Mouse (Mus musculus): ENCODE measurements around the gene Akap1. TPM values are rescaled to one million over a fixed set of nuclear protein-coding genes. Genes with fewer than 3 reads are reported as not detected.

Akap1 gene
- polyA plus RNA-seq, 1 experiment: 32.2 TPM

DNA sequence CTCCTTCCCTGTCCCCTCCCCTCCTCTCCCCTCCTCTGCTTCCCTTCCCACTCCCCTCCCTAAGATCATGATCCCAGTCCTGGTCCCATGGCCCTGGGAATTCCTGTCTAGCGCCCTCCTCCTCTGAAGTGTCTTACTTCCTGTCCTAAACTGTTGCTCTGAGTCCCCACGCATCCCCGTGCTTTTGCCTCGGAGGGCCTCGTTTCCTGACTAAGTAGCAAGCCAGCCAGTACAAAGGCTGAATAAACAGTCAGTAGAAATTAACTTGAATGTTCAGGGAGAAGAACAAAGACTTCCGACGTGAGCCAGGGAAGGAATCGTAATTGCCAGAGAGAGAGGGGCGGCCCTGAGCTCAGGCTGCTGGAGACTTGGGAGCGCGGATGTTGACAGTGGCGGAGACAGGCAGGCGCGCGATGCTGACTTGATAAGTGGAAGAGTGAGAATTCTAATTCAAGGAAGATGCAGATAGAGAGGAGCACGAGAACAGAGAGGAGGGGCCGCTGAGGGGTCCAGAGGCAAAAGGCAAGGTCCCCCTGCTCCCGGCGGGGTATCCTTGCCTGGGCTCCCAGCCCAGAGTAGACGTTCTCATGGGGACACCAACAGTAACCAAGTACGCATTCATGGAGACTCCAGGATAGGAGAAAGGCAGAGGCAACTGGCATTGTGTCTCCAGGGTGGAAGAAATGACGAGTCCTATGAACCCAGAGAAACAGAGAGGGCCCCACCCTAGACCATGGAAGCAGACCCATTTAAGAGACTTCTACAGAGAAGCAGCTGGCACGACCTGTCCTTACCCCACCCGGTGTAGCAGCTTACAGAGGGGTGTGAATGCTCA lies 43.4 kb downstream of the Akap1 start:
- peak; percentile 30 for DNase-seq
- no peak for TF ChIP-seq POLR2A (IDR thresholded peaks at IDR 0.05; ENCODE audit: borderline replicate concordance, extremely low read depth, low read depth, low read length)
- H3K4me3 ChIP-seq (replicated peaks; ENCODE audit: extremely low read depth, low read depth, low read length): no peak overlapping the region
- peaks cover 6% of the 10 kb centered on the region; the same call in 1 of the 2 replicates for H3K4me1 ChIP-seq (ENCODE audit: control insufficient read depth, insufficient read depth, low read length)
- WGBS: 14% methylated on average over 24 of the region's 24 CpGs

DNA sequence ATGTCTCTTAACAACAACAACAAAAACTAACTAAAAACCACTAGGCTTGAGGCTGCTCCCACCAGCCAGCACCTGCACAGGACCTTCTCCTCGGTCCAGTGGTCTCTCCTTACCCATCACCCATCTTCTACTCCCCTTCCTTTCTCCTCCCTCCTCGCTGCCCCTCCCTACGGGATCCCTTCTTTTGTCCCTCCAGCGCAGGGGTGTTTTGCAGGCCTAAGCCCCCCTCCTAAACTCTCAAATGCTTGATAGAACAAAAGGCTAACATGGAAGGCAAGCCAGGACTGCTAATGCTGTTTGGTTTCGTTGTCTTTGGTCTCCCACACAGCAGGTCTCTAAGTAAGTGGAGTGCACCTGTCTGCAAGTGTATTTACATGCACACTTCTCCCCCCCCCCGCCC lies 44.1 kb downstream of the Akap1 start:
- no peak for DNase-seq
- TF ChIP-seq POLR2A (IDR thresholded peaks at IDR 0.05; ENCODE audit: borderline replicate concordance, extremely low read depth, low read depth, low read length) (no peak), CTCF (IDR thresholded peaks at IDR 0.05; ENCODE audit: insufficient read depth, low read length) (no peak)
- Histone ChIP-seq H3K4me1 (ENCODE audit: control insufficient read depth, insufficient read depth, low read length) (peaks cover 6% of the 10 kb centered on the region; the same call in 1 of the 2 replicates), H3K4me3 (replicated peaks; ENCODE audit: extremely low read depth, low read depth, low read length) (no peak overlapping the region)
- WGBS: 43% methylated on average over 6 of the region's 6 CpGs

DNA sequence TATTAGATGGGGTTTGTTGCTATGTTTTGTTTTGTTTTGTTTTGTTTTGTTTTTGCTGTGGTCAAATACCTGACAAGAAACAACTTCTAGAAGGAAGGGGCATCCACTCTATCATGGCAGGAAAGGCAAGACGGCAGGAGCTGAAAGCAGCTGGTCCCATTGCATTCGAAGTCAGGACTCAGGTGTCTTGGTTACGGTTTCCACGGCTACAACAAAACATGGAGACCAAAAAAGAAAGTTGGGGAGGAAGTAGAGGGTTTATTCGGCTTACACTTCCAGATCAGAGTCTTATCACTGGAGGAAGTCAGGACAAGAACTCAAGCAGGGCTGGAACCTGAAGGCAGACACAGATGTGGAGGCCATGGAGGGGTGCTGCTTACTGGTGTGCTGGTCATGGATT lies 47.3 kb downstream of the Akap1 start:
- 66% methylated on average over 5 of the region's 5 CpGs for WGBS
- no peak overlapping the region for H3K4me3 ChIP-seq (replicated peaks; ENCODE audit: extremely low read depth, low read depth, low read length)

DNA sequence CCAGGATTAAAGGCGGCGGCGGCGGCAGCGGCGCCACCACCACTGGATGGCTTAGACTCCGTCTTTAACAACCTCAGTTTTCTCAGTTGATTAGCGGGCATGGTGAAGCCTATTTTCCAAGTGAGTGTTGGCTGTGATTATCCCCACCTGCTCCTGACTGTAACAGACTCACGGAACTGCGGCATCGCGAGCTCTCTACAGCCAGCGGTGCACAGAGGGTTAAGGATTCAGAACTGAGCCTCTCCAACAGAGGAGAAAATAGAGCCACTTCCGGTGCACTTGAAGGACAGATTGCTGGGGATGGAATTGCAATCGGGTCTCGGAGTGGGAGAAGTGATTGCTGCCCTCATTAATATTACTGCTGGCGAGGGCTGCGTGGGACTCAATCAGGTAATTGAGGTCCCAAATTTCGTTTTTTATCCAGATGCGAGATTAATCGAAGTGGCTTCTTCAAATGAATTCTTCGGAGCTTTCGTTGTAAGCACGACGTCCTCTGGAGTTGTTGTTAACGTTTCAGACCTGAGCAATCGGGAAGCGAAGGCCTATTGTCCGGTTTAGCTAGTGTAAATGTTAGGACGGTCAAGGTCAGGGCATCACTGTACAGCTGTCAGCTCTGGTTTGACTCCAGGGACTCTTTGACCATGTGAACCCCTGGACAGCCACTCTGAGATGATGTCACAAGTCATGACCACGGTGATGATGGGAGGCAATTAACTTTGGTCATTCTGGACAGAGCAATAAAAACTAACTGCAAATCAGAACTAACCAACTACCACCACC lies 61.0 kb downstream of the Akap1 start:
- TF ChIP-seq CTCF (IDR thresholded peaks at IDR 0.05; ENCODE audit: insufficient read depth, low read length): no peak
- no peak for TF ChIP-seq POLR2A (IDR thresholded peaks at IDR 0.05; ENCODE audit: borderline replicate concordance, extremely low read depth, low read depth, low read length)
- H3K4me3 ChIP-seq (replicated peaks; ENCODE audit: extremely low read depth, low read depth, low read length): no peak overlapping the region
- no peak for DNase-seq

More for the DNA sequence above, 47.3 kb downstream of the Akap1 start:
- no peak for DNase-seq
- TF ChIP-seq CTCF (IDR thresholded peaks at IDR 0.05; ENCODE audit: insufficient read depth, low read length): no peak
- TF ChIP-seq POLR2A (IDR thresholded peaks at IDR 0.05; ENCODE audit: borderline replicate concordance, extremely low read depth, low read depth, low read length): no peak
- peaks cover 6% of the 10 kb centered on the region; the same call in 1 of the 2 replicates for H3K4me1 ChIP-seq (ENCODE audit: control insufficient read depth, insufficient read depth, low read length)

DNA sequence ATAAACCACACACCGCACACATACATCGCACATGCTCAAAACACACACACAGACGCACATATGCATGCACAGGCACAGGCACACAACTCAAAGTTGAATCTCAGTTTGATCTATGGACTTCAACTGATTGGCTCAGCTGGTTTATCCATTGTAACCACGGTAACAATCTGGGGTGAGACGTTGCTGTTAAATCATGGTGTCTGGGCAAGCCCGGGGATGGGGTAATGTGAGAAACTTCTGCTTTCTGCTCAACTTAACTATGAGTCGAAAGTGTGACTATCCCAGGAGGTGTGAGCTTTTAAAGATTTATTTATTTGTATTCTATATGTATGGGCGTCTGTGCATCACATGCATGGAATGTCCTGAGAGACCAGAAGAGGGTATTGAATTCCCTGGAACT lies 68.2 kb downstream of the Akap1 start:
- WGBS: 77% methylated on average over 8 of the region's 8 CpGs
- no peaks in the 10 kb centered on the region for H3K4me1 ChIP-seq (ENCODE audit: control insufficient read depth, insufficient read depth, low read length)

More for the DNA sequence above, 61.0 kb downstream of the Akap1 start:
- 48% methylated on average over 31 of the region's 31 CpGs for WGBS
- no peaks in the 10 kb centered on the region for H3K4me1 ChIP-seq (ENCODE audit: control insufficient read depth, insufficient read depth, low read length)

DNA sequence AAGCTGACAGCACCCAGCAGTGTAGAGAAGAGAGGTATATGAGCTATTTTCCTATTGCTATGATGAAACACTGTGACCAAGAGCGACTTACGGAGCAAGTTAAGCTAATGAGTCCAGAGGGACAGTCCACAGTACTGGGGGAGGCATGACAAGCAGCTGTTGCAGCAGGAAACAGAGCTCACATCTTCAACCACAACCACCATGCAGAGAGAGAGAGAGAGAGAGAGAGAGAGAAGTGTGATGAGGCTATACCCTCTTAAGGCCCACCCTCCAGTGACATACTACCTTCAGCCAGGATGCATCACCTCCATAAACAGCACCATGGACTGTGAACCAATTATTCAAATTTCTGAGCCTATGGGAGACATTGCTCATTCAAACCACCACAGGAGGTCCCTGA lies 74.5 kb downstream of the Akap1 start:
- Histone ChIP-seq H3K4me1 (ENCODE audit: control insufficient read depth, insufficient read depth, low read length) (no peaks in the 10 kb centered on the region), H3K4me3 (replicated peaks; ENCODE audit: extremely low read depth, low read depth, low read length) (no peak overlapping the region)
- WGBS: 74% methylated on average over 2 of the region's 2 CpGs
- TF ChIP-seq CTCF (IDR thresholded peaks at IDR 0.05; ENCODE audit: insufficient read depth, low read length): no peak
- no peak for TF ChIP-seq POLR2A (IDR thresholded peaks at IDR 0.05; ENCODE audit: borderline replicate concordance, extremely low read depth, low read depth, low read length)
- no peak for DNase-seq

More for the DNA sequence above, 68.2 kb downstream of the Akap1 start:
- TF ChIP-seq POLR2A (IDR thresholded peaks at IDR 0.05; ENCODE audit: borderline replicate concordance, extremely low read depth, low read depth, low read length): no peak
- TF ChIP-seq CTCF (IDR thresholded peaks at IDR 0.05; ENCODE audit: insufficient read depth, low read length): no peak
- no peak overlapping the region for H3K4me3 ChIP-seq (replicated peaks; ENCODE audit: extremely low read depth, low read depth, low read length)
- no peak for DNase-seq

DNA sequence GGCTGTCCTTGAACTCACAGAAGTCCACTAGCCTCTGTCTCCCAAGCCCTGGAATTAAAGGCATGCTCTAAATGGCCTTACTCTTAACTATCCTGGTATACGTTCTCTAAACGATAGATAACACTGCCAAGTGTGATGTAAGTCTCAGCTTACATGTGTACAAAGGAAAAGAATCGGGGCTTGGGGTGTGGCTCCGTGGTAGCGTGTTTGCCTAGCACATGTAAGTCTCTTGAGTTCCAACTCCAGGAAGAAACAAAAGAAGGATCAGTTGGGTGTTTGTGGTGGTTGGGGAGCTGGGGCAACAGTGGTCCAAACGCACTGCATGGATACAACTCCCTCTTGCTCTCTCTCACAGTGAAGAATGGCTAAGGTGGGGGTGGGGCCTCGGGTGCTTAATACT lies 77.6 kb downstream of the Akap1 start:
- Histone ChIP-seq H3K4me3 (replicated peaks; ENCODE audit: extremely low read depth, low read depth, low read length) (no peak overlapping the region), H3K4me1 (ENCODE audit: control insufficient read depth, insufficient read depth, low read length) (no peaks in the 10 kb centered on the region)
- TF ChIP-seq POLR2A (IDR thresholded peaks at IDR 0.05; ENCODE audit: borderline replicate concordance, extremely low read depth, low read depth, low read length) (no peak), CTCF (IDR thresholded peaks at IDR 0.05; ENCODE audit: insufficient read depth, low read length) (no peak)
- no peak for DNase-seq
- WGBS: 58% methylated on average over 7 of the region's 7 CpGs

DNA sequence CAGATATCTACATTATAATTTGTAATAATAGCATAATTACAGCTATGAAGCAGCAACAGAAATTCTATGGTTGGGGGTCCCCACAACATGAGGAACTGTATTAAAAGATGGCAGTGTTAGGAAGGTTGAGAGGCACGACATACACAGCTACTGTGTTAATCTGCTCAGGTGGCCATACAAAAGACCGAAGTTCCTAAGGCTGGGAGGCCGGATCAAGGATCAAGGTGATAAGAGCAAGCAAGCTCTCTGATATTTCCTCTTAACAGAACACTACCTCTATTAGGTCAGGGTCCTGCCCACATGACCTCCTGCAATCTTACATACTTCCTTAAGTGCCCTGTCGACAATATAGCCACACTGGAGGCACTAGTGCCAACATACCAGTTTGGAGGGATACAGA lies 80.9 kb downstream of the Akap1 start:
- 70% methylated on average over 4 of the region's 4 CpGs for WGBS
- DNase-seq: no peak
- Histone ChIP-seq H3K4me1 (ENCODE audit: control insufficient read depth, insufficient read depth, low read length) (no peaks in the 10 kb centered on the region), H3K4me3 (replicated peaks; ENCODE audit: extremely low read depth, low read depth, low read length) (no peak overlapping the region)
- TF ChIP-seq POLR2A (IDR thresholded peaks at IDR 0.05; ENCODE audit: borderline replicate concordance, extremely low read depth, low read depth, low read length): no peak
- TF ChIP-seq CTCF (IDR thresholded peaks at IDR 0.05; ENCODE audit: insufficient read depth, low read length): no peak

DNA sequence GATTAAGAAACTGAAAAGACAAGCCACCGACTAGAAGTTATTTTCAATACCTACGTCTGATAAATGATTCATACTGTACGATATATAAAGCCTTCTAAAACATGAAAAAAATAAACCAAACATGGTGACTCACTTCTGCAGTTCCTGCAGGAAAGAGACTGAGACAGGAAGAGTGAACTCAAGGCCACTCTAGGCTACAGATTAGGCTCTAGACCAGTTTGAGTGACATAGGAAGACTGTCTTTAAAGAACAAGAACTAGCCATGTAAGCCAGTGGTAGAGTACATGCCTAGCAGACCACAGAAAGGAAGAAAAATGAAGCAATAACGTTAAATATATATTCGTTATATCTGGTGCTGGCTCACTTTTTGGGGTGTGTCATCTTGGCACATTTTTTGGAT lies 81.9 kb downstream of the Akap1 start:
- TF ChIP-seq POLR2A (IDR thresholded peaks at IDR 0.05; ENCODE audit: borderline replicate concordance, extremely low read depth, low read depth, low read length) (no peak), CTCF (IDR thresholded peaks at IDR 0.05; ENCODE audit: insufficient read depth, low read length) (no peak)
- Histone ChIP-seq H3K4me3 (replicated peaks; ENCODE audit: extremely low read depth, low read depth, low read length) (no peak overlapping the region), H3K4me1 (ENCODE audit: control insufficient read depth, insufficient read depth, low read length) (no peaks in the 10 kb centered on the region)
- no peak for DNase-seq
- 70% methylated on average over 5 of the region's 5 CpGs for WGBS

Other genes starting within 250 kb of the Akap1 start
- gene Msi2, start 146.1 kb downstream of the Akap1 start, polyA plus RNA-seq (2012; rRNA removed): 28.6 and 29.5 TPM in 2 replicates
- gene Scpep1, start 90.9 kb upstream of the Akap1 start, polyA plus RNA-seq (2012; rRNA removed): 17.7 and 28.1 TPM in 2 replicates
- 0.97 and 1.3 TPM in 2 replicates for gene Elobl, start 102.3 kb upstream of the Akap1 start, polyA plus RNA-seq (2012; rRNA removed)
- gene Coil, start 105.7 kb upstream of the Akap1 start, polyA plus RNA-seq (2012; rRNA removed): 3.5 and 4.0 TPM in 2 replicates
- 51.5 and 52.9 TPM in 2 replicates for gene Trim25, start 134.8 kb upstream of the Akap1 start, polyA plus RNA-seq (2012; rRNA removed)
- gene Dgke, start 202.3 kb upstream of the Akap1 start, polyA plus RNA-seq (2012; rRNA removed): 8.2 and 9.4 TPM in 2 replicates
- gene Gm525, start 209.3 kb upstream of the Akap1 start, polyA plus RNA-seq (2012; rRNA removed): 0.76 and 1.0 TPM in 2 replicates

All from lung, adult 2 months (tissue).